Mouse (Mus musculus): ENCODE results near the gene Smurf1. TPM values are rescaled to one million over a fixed set of nuclear protein-coding genes. Genes with fewer than 3 reads are reported as not detected.
A peak's percentile ranks its signal among the peaks of the same experiment; 100 is the strongest.

Gene Smurf1
- total RNA-seq, 2 experiments from 2014 or later, result 1.0 to 1.9 TPM

- ATAC-seq (replicated peaks; ENCODE audit: low FRiP score, low TSS enrichment, poor library complexity, severe bottlenecking), result no peak
Observed at GRCm38 (mm10) chr5:144919790-144920189, 45.9 kb downstream of the Smurf1 start.

GRCm38 (mm10) chr5:144919194-144919593 lies 46.5 kb downstream of the Smurf1 start:
- no peak for ATAC-seq (replicated peaks; ENCODE audit: low FRiP score, low TSS enrichment, poor library complexity, severe bottlenecking)

- ATAC-seq (replicated peaks; ENCODE audit: low FRiP score, low TSS enrichment, poor library complexity, severe bottlenecking), result no peak
Observed at GRCm38 (mm10) chr5:144918204-144918603, 47.4 kb downstream of the Smurf1 start.

GRCm38 (mm10) chr5:144917172-144917571 lies 48.5 kb downstream of the Smurf1 start:
- ATAC-seq (replicated peaks; ENCODE audit: low FRiP score, low TSS enrichment, poor library complexity, severe bottlenecking), result no peak

GRCm38 (mm10) chr5:144915828-144916227 lies 49.8 kb downstream of the Smurf1 start:
- ATAC-seq (replicated peaks; ENCODE audit: low FRiP score, low TSS enrichment, poor library complexity, severe bottlenecking), result no peak

GRCm38 (mm10) chr5:144914433-144914906 lies 51.2 kb downstream of the Smurf1 start:
- ATAC-seq (replicated peaks; ENCODE audit: low FRiP score, low TSS enrichment, poor library complexity, severe bottlenecking), result no peak

GRCm38 (mm10) chr5:144913923-144914322 lies 51.7 kb downstream of the Smurf1 start:
- ATAC-seq (replicated peaks; ENCODE audit: low FRiP score, low TSS enrichment, poor library complexity, severe bottlenecking), result no peak

GRCm38 (mm10) chr5:144913361-144913760 lies 52.3 kb downstream of the Smurf1 start:
- no peak for ATAC-seq (replicated peaks; ENCODE audit: low FRiP score, low TSS enrichment, poor library complexity, severe bottlenecking)

GRCm38 (mm10) chr5:144912519-144913310 lies 52.9 kb downstream of the Smurf1 start:
- no peak for ATAC-seq (replicated peaks; ENCODE audit: low FRiP score, low TSS enrichment, poor library complexity, severe bottlenecking)

- no peak for ATAC-seq (replicated peaks; ENCODE audit: low FRiP score, low TSS enrichment, poor library complexity, severe bottlenecking)
Observed at GRCm38 (mm10) chr5:144909521-144909920, 56.1 kb downstream of the Smurf1 start.

GRCm38 (mm10) chr5:144907591-144907990 lies 58.1 kb downstream of the Smurf1 start:
- 0 out of 2 replicates have a peak, but pooled peaks have one; percentile 42 for ATAC-seq (replicated peaks; ENCODE audit: low FRiP score, low TSS enrichment, poor library complexity, severe bottlenecking)

GRCm38 (mm10) chr5:144904356-144905134 lies 61.1 kb downstream of the Smurf1 start:
- no peak for ATAC-seq (replicated peaks; ENCODE audit: low FRiP score, low TSS enrichment, poor library complexity, severe bottlenecking)

- no peak for ATAC-seq (replicated peaks; ENCODE audit: low FRiP score, low TSS enrichment, poor library complexity, severe bottlenecking)
Observed at GRCm38 (mm10) chr5:144901791-144902190, 63.9 kb downstream of the Smurf1 start.

GRCm38 (mm10) chr5:144901035-144901434 lies 64.6 kb downstream of the Smurf1 start:
- ATAC-seq (replicated peaks; ENCODE audit: low FRiP score, low TSS enrichment, poor library complexity, severe bottlenecking), result no peak

- no peak for ATAC-seq (replicated peaks; ENCODE audit: low FRiP score, low TSS enrichment, poor library complexity, severe bottlenecking)
Observed at GRCm38 (mm10) chr5:144898448-144899052, 67.1 kb downstream of the Smurf1 start.

- no peak for ATAC-seq (replicated peaks; ENCODE audit: low FRiP score, low TSS enrichment, poor library complexity, severe bottlenecking)
Observed at GRCm38 (mm10) chr5:144897881-144898280, 67.8 kb downstream of the Smurf1 start.

GRCm38 (mm10) chr5:144891276-144891675 lies 74.4 kb downstream of the Smurf1 start:
- ATAC-seq (replicated peaks; ENCODE audit: low FRiP score, low TSS enrichment, poor library complexity, severe bottlenecking), result no peak

GRCm38 (mm10) chr5:144885968-144886650 lies 79.5 kb downstream of the Smurf1 start:
- no peak for ATAC-seq (replicated peaks; ENCODE audit: low FRiP score, low TSS enrichment, poor library complexity, severe bottlenecking)

- no peak for ATAC-seq (replicated peaks; ENCODE audit: low FRiP score, low TSS enrichment, poor library complexity, severe bottlenecking)
Observed at GRCm38 (mm10) chr5:144884629-144885217, 80.9 kb downstream of the Smurf1 start.

Data from megakaryocyte-erythroid progenitor cell, adult 5-6 weeks (primary cell).